In the genomic region with DNA sequence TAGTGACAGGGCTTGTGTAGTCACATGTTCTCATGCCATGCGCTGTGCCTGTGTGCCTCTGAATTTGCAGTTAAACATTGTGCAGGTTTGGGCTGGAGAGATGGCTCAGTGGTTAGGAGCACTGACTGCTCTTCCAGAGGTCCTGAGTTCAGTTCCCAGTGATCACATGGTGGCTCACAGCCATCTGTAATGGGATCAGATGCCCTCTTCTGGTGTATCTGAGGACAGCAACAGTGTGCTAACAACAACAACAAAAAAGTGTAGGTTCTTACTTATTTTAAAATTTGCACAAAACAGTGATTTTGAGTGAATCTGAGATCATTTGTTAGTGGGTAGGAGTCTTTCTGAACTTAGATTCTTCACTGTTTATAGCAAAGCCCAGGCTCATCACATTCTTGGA, we compare ENCODE assay signal across 25 mouse cellular contexts. TPM values are rescaled to one million over a fixed set of nuclear protein-coding genes. Genes with fewer than 3 reads are reported as not detected.
DNase-seq lines count a peak whose midpoint lies in the region; ATAC-seq and TF ChIP-seq lines count a peak whose summit lies in the region.
"Had no signal": no experiment of that assay in that cellular context is flagged by ENCODE, and none has a peak within 500 bp of the region (broad histone marks: within the 10 kb centered on the region; RNA-seq: fewer than 3 reads in every experiment).

No protein-coding gene starts in this region.

- TF ChIP-seq POLR2A in kidney, adult 2 months (IDR thresholded peaks at IDR 0.05; ENCODE audit: low read depth, low read length) = no peak
- no peak for TF ChIP-seq POLR2A in MEL (IDR thresholded peaks at IDR 0.05; ENCODE audit: control insufficient read depth in 1 of 2, insufficient read depth in 1 of 2, low read depth in 1 of 2, low read length in 2 of 2, poor library complexity in 1 of 2)

- TF ChIP-seq EP300 in MEL (IDR thresholded peaks at IDR 0.05; ENCODE audit: low read depth in 1 of 2, low read length in 2 of 2) = no peak
- TF ChIP-seq EP300 in stomach, postnatal 0 days (optimal IDR thresholded peaks at IDR 0.05) = no peak

- TF ChIP-seq CTCF in kidney, adult 2 months (conservative IDR thresholded peaks at IDR 0.05; ENCODE audit: insufficient read depth, insufficient read length, low read depth, low read length) = peak; percentile 21; the same call in 1 of the 2 replicates
- peak; percentile 11; the same call in 1 of the 2 replicates for TF ChIP-seq CTCF in lung, embryonic 14.5 days (IDR thresholded peaks at IDR 0.05; ENCODE audit: low read depth)
- peak in 2 of 3 experiments; percentile 37 to 41; a peak in 4 of 6 replicates for TF ChIP-seq CTCF in MEL (IDR thresholded peaks at IDR 0.05 in 2 of 3, conservative IDR thresholded peaks at IDR 0.05 in 1 of 3; ENCODE audit: control insufficient read depth in 1 of 3, insufficient read depth in 1 of 3, low read depth in 2 of 3, low read length in 3 of 3, poor library complexity in 1 of 3, severe bottlenecking in 1 of 3)
- TF ChIP-seq CTCF in stomach, postnatal 0 days (IDR thresholded peaks at IDR 0.05; ENCODE audit: low read depth) = peak; percentile 44

- no peak for ATAC-seq in lung, embryonic 14.5 days (ENCODE audit: insufficient read depth)
- ATAC-seq in stomach, postnatal 0 days (ENCODE audit: low FRiP score, low TSS enrichment) = no peak
- ATAC-seq: forebrain, embryonic 13.5 days had no signal

- no peaks in the 10 kb centered on the region for H3K4me1 ChIP-seq in kidney, adult 2 months (ENCODE audit: control insufficient read depth, insufficient read depth, low read length)
- H3K4me1 ChIP-seq in lung, embryonic 14.5 days (ENCODE audit: insufficient read depth) = no peaks in the 10 kb centered on the region
- H3K4me1 ChIP-seq in MEL (ENCODE audit: control insufficient read depth in 1 of 2, insufficient read depth in 2 of 2, low read length in 2 of 2) = no peaks in the 10 kb centered on the region
- H3K4me1 ChIP-seq in stomach, postnatal 0 days (replicated peaks; ENCODE audit: control insufficient read depth, insufficient read depth) = no peaks in the 10 kb centered on the region
- H3K4me1 ChIP-seq: embryonic facial prominence, embryonic 12.5 days; forebrain, embryonic 13.5 days; hindbrain, embryonic 15.5 days; limb, embryonic 12.5 days; midbrain, embryonic 10.5 days; neural tube, embryonic 12.5 days had no signal

- DNase-seq in kidney, adult 2 months = no peak
- no peak for DNase-seq in kidney, postnatal 10 days
- DNase-seq in lung, embryonic 14.5 days = no peak
- no peak for DNase-seq in lung, adult 18-20 months
- peak; percentile 31 for DNase-seq in MEL (ENCODE audit: low read depth, low spot score)
- no peak for DNase-seq in stomach, postnatal 0 days (ENCODE audit: low spot score)
- DNase-seq in urinary bladder, postnatal 36 days (ENCODE audit: low spot score in 2 of 2) = no peak
- DNase-seq: adrenal gland, postnatal 14 days; cerebellum, postnatal 10 days; kidney, adult 11 months; kidney, postnatal 25 days; lung, adult 2 months; right cerebral cortex, adult 18-20 months had no signal

- no peak overlapping the region for H3K9ac ChIP-seq in lung, embryonic 14.5 days
- H3K9ac ChIP-seq in MEL (ENCODE audit: control insufficient read depth, low read depth, low read length, poor library complexity, severe bottlenecking) = no peak overlapping the region
- H3K9ac ChIP-seq in stomach, postnatal 0 days (ENCODE audit: low read length) = no peak overlapping the region
- H3K9ac ChIP-seq: embryonic facial prominence, embryonic 12.5 days; forebrain, embryonic 13.5 days; hindbrain, embryonic 15.5 days; limb, embryonic 12.5 days; neural tube, embryonic 12.5 days had no signal

- H3K4me2 ChIP-seq in lung, embryonic 14.5 days = no peak overlapping the region
- no peak overlapping the region for H3K4me2 ChIP-seq in stomach, postnatal 0 days (replicated peaks; ENCODE audit: low read depth)
- H3K4me2 ChIP-seq: embryonic facial prominence, embryonic 12.5 days; forebrain, embryonic 13.5 days; heart, embryonic 11.5 days; hindbrain, embryonic 15.5 days; limb, embryonic 12.5 days; neural tube, embryonic 12.5 days had no signal

- WGBS in kidney, adult 2 months = 95% methylated on average over 1 of the region's 1 CpGs
- 92% methylated on average over 1 of the region's 1 CpGs for WGBS in lung, embryonic 14.5 days
- WGBS in stomach, postnatal 0 days = 91% methylated on average over 1 of the region's 1 CpGs

- TF ChIP-seq RAD21 in MEL (IDR thresholded peaks at IDR 0.05; ENCODE audit: low read depth, low read length) = peak; percentile 25

- no peak overlapping the region for H3K27ac ChIP-seq in kidney, adult 2 months (ENCODE audit: insufficient read depth, low read depth, low read length)
- no peak overlapping the region for H3K27ac ChIP-seq in lung, embryonic 14.5 days (ENCODE audit: low read depth)
- H3K27ac ChIP-seq in MEL (ENCODE audit: control insufficient read depth, low read depth, low read length) = no peak overlapping the region
- no peak overlapping the region for H3K27ac ChIP-seq in stomach, postnatal 0 days (replicated peaks)
- H3K27ac ChIP-seq: embryonic facial prominence, embryonic 12.5 days; forebrain, embryonic 13.5 days; hindbrain, embryonic 15.5 days; limb, embryonic 12.5 days; macrophage; midbrain, embryonic 10.5 days; neural tube, embryonic 12.5 days had no signal

- no peaks in the 10 kb centered on the region for H3K27me3 ChIP-seq in kidney, adult 2 months (replicated peaks; ENCODE audit: control insufficient read depth, insufficient read depth, low read length)
- H3K27me3 ChIP-seq in lung, embryonic 14.5 days (ENCODE audit: insufficient read depth, low read length) = no peaks in the 10 kb centered on the region
- H3K27me3 ChIP-seq in MEL (ENCODE audit: control insufficient read depth in 1 of 2, insufficient read depth in 2 of 2, low read length in 2 of 2) = no peaks in the 10 kb centered on the region
- H3K27me3 ChIP-seq in stomach, postnatal 0 days (ENCODE audit: control insufficient read depth, insufficient read depth, low read length) = no peaks in the 10 kb centered on the region
- H3K27me3 ChIP-seq: embryonic facial prominence, embryonic 12.5 days; forebrain, embryonic 13.5 days; hindbrain, embryonic 15.5 days; limb, embryonic 12.5 days; neural tube, embryonic 12.5 days had no signal

- no peak overlapping the region for H3K4me3 ChIP-seq in kidney, adult 2 months (ENCODE audit: insufficient read depth, low read depth, low read length)
- no peak overlapping the region for H3K4me3 ChIP-seq in lung, embryonic 14.5 days (ENCODE audit: low read depth, low read length)
- no peak overlapping the region for H3K4me3 ChIP-seq in MEL (ENCODE audit: control insufficient read depth in 1 of 2, insufficient read depth in 1 of 2, low read depth in 2 of 2, low read length in 2 of 2)
- no peak overlapping the region for H3K4me3 ChIP-seq in stomach, postnatal 0 days (ENCODE audit: low read depth, low read length)
- H3K4me3 ChIP-seq: embryonic facial prominence, embryonic 12.5 days; erythroblast, embryonic 14.5 days; forebrain, embryonic 13.5 days; hindbrain, embryonic 15.5 days; limb, embryonic 12.5 days; midbrain, embryonic 10.5 days; neural tube, embryonic 12.5 days had no signal

- H3K79me2 ChIP-seq in MEL (ENCODE audit: control insufficient read depth, insufficient read depth, low read length, poor library complexity) = no peaks in the 10 kb centered on the region

- H3K9me3 ChIP-seq in lung, embryonic 14.5 days (ENCODE audit: low read depth, low read length) = no peaks in the 10 kb centered on the region
- no peaks in the 10 kb centered on the region for H3K9me3 ChIP-seq in MEL (replicated peaks; ENCODE audit: insufficient read depth, low read length)
- H3K9me3 ChIP-seq in stomach, postnatal 0 days (ENCODE audit: control insufficient read depth, low read length) = no peaks in the 10 kb centered on the region
- H3K9me3 ChIP-seq: embryonic facial prominence, embryonic 12.5 days; forebrain, embryonic 13.5 days; hindbrain, embryonic 15.5 days; limb, embryonic 12.5 days; midbrain, embryonic 10.5 days; neural tube, embryonic 12.5 days had no signal

- H3K36me3 ChIP-seq in kidney, adult 2 months (ENCODE audit: control insufficient read depth, insufficient read depth, low read length) = peaks cover 5% of the 10 kb centered on the region
- H3K36me3 ChIP-seq in lung, embryonic 14.5 days (ENCODE audit: insufficient read depth) = peaks cover 96% of the 10 kb centered on the region
- peaks cover 0 to 11% of the 10 kb centered on the region in 2 experiments; a peak in 2 of 4 replicates for H3K36me3 ChIP-seq in MEL (ENCODE audit: control insufficient read depth in 1 of 2, insufficient read depth in 2 of 2, low read length in 2 of 2)
- H3K36me3 ChIP-seq in stomach, postnatal 0 days (ENCODE audit: control insufficient read depth, insufficient read depth, low read length) = peaks cover 29% of the 10 kb centered on the region

RNA-seq across cellular contexts. Expression of gene Uros, which starts 8.7 kb away (rescaled TPM):
- polyA plus RNA-seq in kidney, adult 2 months (2012; rRNA removed) = 26.0 and 26.5 TPM in 2 replicates
- polyA plus RNA-seq in lung, embryonic 14.5 days (2014; fragmentation: Nextera tagmentation; extraction: Ambion mirVana) = 27.0 TPM in 2 replicates
- total RNA-seq in MEL (2012; rRNA removed) = 12.3 and 17.5 TPM in 2 replicates
- polyA plus RNA-seq in MEL (2012; ENCODE audit: insufficient read depth in 1 of 2, insufficient read length in 2 of 2, low read depth in 1 of 2, low replicate concordance in 2 of 2, missing spikeins in 1 of 2) = 10 to 100 TPM in 1 of 2 experiments, not detected in 1; 22.0 TPM
- 13.3 and 13.9 TPM in 2 replicates for polyA plus RNA-seq in stomach, postnatal 0 days (2015; fragmentation: Nextera tagmentation; extraction: Ambion mirVana)

RNA-seq across cellular contexts. Expression of gene Bccip, which starts 9.4 kb away (rescaled TPM):
- polyA plus RNA-seq in kidney, adult 2 months (2012; rRNA removed) = 37.1 and 46.6 TPM in 2 replicates
- 180 and 181 TPM in 2 replicates for polyA plus RNA-seq in lung, embryonic 14.5 days (2014; fragmentation: Nextera tagmentation; extraction: Ambion mirVana)
- 86.2 and 91.0 TPM in 2 replicates for total RNA-seq in MEL (2012; rRNA removed)
- polyA plus RNA-seq in MEL (2012; ENCODE audit: insufficient read depth in 1 of 2, insufficient read length in 2 of 2, low read depth in 1 of 2, low replicate concordance in 2 of 2, missing spikeins in 1 of 2) = 100 to 1,000 TPM in 1 of 2 experiments, not detected in 1; 150 TPM
- polyA plus RNA-seq in stomach, postnatal 0 days (2015; fragmentation: Nextera tagmentation; extraction: Ambion mirVana) = 100 and 105 TPM in 2 replicates

RNA-seq across cellular contexts. Expression of gene Mmp21, which starts 38.7 kb away (rescaled TPM):
- polyA plus RNA-seq in kidney, adult 2 months (2012; rRNA removed) = not detected in 2 replicates
- 0.11 and 0.14 TPM in 2 replicates for polyA plus RNA-seq in lung, embryonic 14.5 days (2014; fragmentation: Nextera tagmentation; extraction: Ambion mirVana)
- not detected in 2 replicates for total RNA-seq in MEL (2012; rRNA removed)
- not detected for polyA plus RNA-seq in MEL (2012; ENCODE audit: insufficient read depth in 1 of 2, insufficient read length in 2 of 2, low read depth in 1 of 2, low replicate concordance in 2 of 2, missing spikeins in 1 of 2)
- 0.06 TPM in 1 of 2 replicates, not detected in the other for polyA plus RNA-seq in stomach, postnatal 0 days (2015; fragmentation: Nextera tagmentation; extraction: Ambion mirVana)
- total RNA-seq: adrenal gland, postnatal 14 days; gastrocnemius, postnatal 4 days; heart, postnatal 25 days; monocyte, adult 5-6 weeks had no signal
- polyA plus RNA-seq: limb, embryonic 12.5 days; lung, adult 2 months; macrophage; midbrain, embryonic 10.5 days; neural tube, embryonic 12.5 days had no signal

RNA-seq across cellular contexts. Expression of gene Fank1, which starts 58.1 kb away (rescaled TPM):
- polyA plus RNA-seq in kidney, adult 2 months (2012; rRNA removed) = 0.08 and 0.09 TPM in 2 replicates
- polyA plus RNA-seq in lung, embryonic 14.5 days (2014; fragmentation: Nextera tagmentation; extraction: Ambion mirVana) = 0.29 and 0.30 TPM in 2 replicates
- 0.88 and 1.8 TPM in 2 replicates for total RNA-seq in MEL (2012; rRNA removed)
- under 1 TPM in 1 of 2 experiments, not detected in 1; 0.17 TPM for polyA plus RNA-seq in MEL (2012; ENCODE audit: insufficient read depth in 1 of 2, insufficient read length in 2 of 2, low read depth in 1 of 2, low replicate concordance in 2 of 2, missing spikeins in 1 of 2)
- polyA plus RNA-seq in stomach, postnatal 0 days (2015; fragmentation: Nextera tagmentation; extraction: Ambion mirVana) = 0.34 and 0.50 TPM in 2 replicates
- total RNA-seq: heart, postnatal 25 days; monocyte, adult 5-6 weeks had no signal
- polyA plus RNA-seq: erythroblast, embryonic 14.5 days; macrophage had no signal
